Mouse (Mus musculus) erythroblast, embryonic 14.5 days (primary cell): ENCODE data around the gene Smug1. TPM values are rescaled to one million over a fixed set of nuclear protein-coding genes. Genes with fewer than 3 reads are reported as not detected.

Experiments
- H3K27me3 ChIP-seq: 2 replicates; pipeline ENCODE4 v1.6.1; 2012; ENCODE audit warnings: inconsistent platforms; ENCODE audit not compliant: control insufficient read depth
- H3K36me3 ChIP-seq: 2 replicates; pipeline ENCODE4 v1.6.1; 2012; ENCODE audit warnings: mild to moderate bottlenecking, inconsistent platforms; ENCODE audit not compliant: control insufficient read depth
- H3K4me1 ChIP-seq: 2 replicates; pipeline ENCODE4 v1.6.1; 2012; ENCODE audit warnings: inconsistent platforms; ENCODE audit not compliant: control insufficient read depth
- H3K4me3 ChIP-seq: replicated peaks from 2 replicates; pipeline ENCODE3; 2012; ENCODE audit warnings: moderate library complexity, mild to moderate bottlenecking, inconsistent platforms
- H3K9me3 ChIP-seq: 2 replicates; pipeline ENCODE4 v1.6.1; 2012; ENCODE audit warnings: low read length, inconsistent platforms, mixed read lengths; ENCODE audit not compliant: control insufficient read depth
- GATA1 ChIP-seq: IDR thresholded peaks from 2 replicates; pipeline ENCODE4 v1.6.1; 2012; ENCODE audit warnings: low read length, inconsistent platforms, mixed read lengths
- TAL1 ChIP-seq: IDR thresholded peaks from 3 replicates; pipeline ENCODE4 v1.6.1; 2012; ENCODE audit warnings: low read length, inconsistent platforms, mixed read lengths
- polyA plus RNA-seq: library from polyadenylated mRNA; stranded (reverse); fragments of >175 nt; gene quantifications from 2 replicates; pipeline ENCODE4 v1.2.3, GENCODE M21; 2012

Smug1 gene
- polyA plus RNA-seq, 1 experiment: 0.19 TPM

DNA sequence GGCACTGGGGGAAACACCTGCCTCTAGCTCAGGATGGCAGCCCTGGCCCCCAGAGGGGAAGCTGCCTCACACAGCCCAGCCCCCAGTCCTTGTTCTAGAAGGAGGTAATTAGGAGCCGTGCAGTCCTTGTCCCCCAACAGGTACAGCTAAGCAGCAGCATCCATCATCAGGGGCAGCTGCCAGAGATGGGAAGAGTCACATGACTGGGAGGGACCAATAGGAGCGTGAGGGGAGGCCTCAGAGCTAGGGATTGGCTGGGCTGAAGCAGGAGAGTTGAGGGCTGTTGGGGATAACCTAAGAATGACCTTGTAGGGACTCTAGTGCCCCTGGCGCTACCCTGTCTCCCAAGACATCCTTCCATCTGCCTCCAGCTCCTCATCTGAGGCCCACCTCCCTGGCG lies 33.1 kb downstream of the Smug1 start:
- no peak overlapping the region for H3K4me3 ChIP-seq
- H3K27me3 ChIP-seq: peaks cover 75% of the 10 kb centered on the region
- no peaks in the 10 kb centered on the region for H3K4me1 ChIP-seq
- no peaks in the 10 kb centered on the region for H3K9me3 ChIP-seq
- no peaks in the 10 kb centered on the region for H3K36me3 ChIP-seq
- no peak for TF ChIP-seq TAL1
- no peak for TF ChIP-seq GATA1

GRCm38 (mm10) chr15:103130729-103131128 lies 36.2 kb downstream of the Smug1 start:
- Histone ChIP-seq H3K4me1 (no peaks in the 10 kb centered on the region), H3K9me3 (peaks cover 3% of the 10 kb centered on the region; the same call in 1 of the 2 replicates), H3K27me3 (peaks cover 61% of the 10 kb centered on the region), H3K4me3 (no peak overlapping the region), H3K36me3 (no peaks in the 10 kb centered on the region)
- TF ChIP-seq GATA1 (no peak), TAL1 (no peak)

GRCm38 (mm10) chr15:103129289-103129688 lies 37.6 kb downstream of the Smug1 start:
- Histone ChIP-seq H3K27me3 (peaks cover 60% of the 10 kb centered on the region), H3K4me3 (no peak overlapping the region), H3K4me1 (no peaks in the 10 kb centered on the region), H3K36me3 (no peaks in the 10 kb centered on the region), H3K9me3 (peaks cover 3% of the 10 kb centered on the region; the same call in 1 of the 2 replicates)
- TF ChIP-seq TAL1 (no peak), GATA1 (no peak)

DNA sequence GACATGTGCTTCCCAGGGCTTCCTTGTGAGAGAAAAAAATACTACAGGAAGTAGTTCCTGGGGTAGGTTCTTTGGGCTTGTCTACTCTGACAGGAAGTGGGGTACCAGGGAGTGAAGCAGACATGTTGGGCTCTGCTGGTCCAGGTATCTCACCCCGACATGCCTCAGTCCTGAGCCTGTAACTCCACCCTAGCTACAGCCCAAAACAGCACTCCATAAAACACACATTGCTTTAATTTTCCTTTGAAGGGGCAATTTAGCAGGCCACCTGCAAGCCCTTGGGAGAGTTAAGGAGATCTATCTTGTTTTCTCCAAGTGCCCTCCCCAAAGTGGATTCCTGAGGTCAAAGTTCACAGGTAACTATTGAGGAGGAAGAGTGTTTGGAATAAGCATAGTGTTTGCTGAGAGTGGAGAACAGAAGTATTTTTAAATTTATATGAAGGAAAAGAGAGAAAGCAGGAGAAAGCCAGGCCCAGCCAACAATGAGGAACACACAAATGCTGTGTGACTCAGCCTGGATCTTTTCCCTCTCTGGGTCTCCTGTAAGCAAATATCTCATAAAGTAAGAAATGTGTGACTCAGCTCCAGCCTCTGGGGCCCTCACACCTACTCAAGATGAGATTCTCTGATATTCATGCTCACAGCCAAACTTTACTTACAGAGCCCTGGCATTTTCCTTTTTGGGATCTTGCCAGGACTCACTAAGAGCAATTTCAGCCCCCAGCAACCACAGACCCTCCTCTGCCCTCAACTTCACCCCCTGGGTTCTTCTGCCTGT lies 38.6 kb downstream of the Smug1 start:
- no peak overlapping the region for H3K4me3 ChIP-seq
- H3K36me3 ChIP-seq: no peaks in the 10 kb centered on the region
- TF ChIP-seq TAL1 (no peak), GATA1 (no peak)
- H3K9me3 ChIP-seq: peaks cover 3% of the 10 kb centered on the region; the same call in 1 of the 2 replicates
- no peaks in the 10 kb centered on the region for H3K4me1 ChIP-seq
- peaks cover 57% of the 10 kb centered on the region for H3K27me3 ChIP-seq

DNA sequence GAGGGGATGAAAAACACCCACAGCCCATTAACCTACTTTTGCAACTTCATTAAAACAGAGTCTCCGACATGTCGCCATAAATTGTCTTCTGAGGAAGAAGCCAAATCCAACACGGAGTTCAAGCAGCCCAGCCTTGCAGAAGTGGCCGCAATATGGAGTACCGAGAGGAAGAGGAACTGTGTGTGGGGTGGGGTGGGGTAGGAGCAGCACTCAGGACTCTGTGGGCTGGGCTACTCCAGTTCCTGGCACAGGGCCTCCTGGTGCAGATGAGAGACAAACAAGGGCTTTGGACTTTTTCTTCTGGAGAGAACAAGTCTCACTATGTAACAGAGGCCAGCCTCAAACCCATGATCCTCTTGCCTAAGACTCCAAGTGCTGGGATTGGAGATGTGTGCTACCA lies 40.9 kb downstream of the Smug1 start:
- Histone ChIP-seq H3K9me3 (peaks cover 3% of the 10 kb centered on the region; the same call in 1 of the 2 replicates), H3K4me1 (no peaks in the 10 kb centered on the region), H3K4me3 (no peak overlapping the region), H3K27me3 (peaks cover 62% of the 10 kb centered on the region), H3K36me3 (no peaks in the 10 kb centered on the region)
- TF ChIP-seq TAL1: no peak
- TF ChIP-seq GATA1: no peak

- H3K4me1 ChIP-seq: no peaks in the 10 kb centered on the region
- TF ChIP-seq TAL1: no peak
- TF ChIP-seq GATA1: no peak
These were observed 42.6 kb downstream of the Smug1 start for GRCm38 (mm10) chr15:103124254-103124653.

DNA sequence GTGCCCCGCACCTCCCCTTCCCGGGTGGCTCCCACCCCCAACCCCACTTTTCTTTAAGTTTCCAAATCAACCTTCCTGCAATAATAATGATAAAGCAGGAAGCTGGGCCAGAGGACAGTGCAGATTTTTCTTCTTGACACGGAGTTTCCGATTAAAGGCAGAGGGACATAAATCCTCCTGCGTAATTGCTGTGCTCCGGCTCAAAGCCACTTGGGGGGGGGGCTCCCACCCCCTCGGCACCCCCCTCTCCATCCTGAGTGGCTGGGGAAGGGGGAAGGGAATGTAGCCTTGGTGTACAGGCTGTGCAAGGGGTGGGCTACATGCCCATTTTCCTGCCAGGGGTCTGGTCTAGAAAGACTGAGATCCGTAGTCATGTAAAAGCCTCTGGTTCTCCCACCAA lies 43.5 kb downstream of the Smug1 start:
- no peak for TF ChIP-seq TAL1
- no peak for TF ChIP-seq GATA1
- Histone ChIP-seq H3K9me3 (peaks cover 3% of the 10 kb centered on the region; the same call in 1 of the 2 replicates), H3K27me3 (peaks cover 61% of the 10 kb centered on the region), H3K4me1 (no peaks in the 10 kb centered on the region), H3K4me3 (no peak overlapping the region), H3K36me3 (no peaks in the 10 kb centered on the region)

More at GRCm38 (mm10) chr15:103124254-103124653, 42.6 kb downstream of the Smug1 start:
- Histone ChIP-seq H3K27me3 (peaks cover 64% of the 10 kb centered on the region), H3K4me3 (no peak overlapping the region), H3K36me3 (no peaks in the 10 kb centered on the region), H3K9me3 (peaks cover 3% of the 10 kb centered on the region; the same call in 1 of the 2 replicates)

DNA sequence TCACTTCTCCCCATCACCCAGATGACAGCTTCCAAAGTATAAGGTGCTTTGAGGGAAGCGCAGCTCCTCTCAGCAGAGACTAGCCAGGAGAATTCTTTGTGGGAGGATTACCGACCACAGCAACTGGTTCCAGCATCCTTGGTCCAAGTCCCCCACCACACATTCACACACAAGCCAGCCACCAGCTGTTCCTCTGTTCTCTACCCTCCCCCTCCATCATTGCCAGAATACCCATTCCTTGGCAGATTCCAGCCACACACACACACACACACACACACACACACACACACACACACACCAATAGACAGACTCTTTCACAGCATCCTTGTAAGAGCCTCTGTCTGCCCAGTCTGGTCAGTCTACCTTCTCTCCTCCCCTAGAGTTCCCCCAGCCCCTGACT lies 44.5 kb downstream of the Smug1 start:
- peaks cover 67% of the 10 kb centered on the region for H3K27me3 ChIP-seq
- H3K9me3 ChIP-seq: peaks cover 3% of the 10 kb centered on the region; the same call in 1 of the 2 replicates
- H3K4me1 ChIP-seq: no peaks in the 10 kb centered on the region
- H3K4me3 ChIP-seq: no peak overlapping the region
- H3K36me3 ChIP-seq: no peaks in the 10 kb centered on the region
- no peak for TF ChIP-seq TAL1
- no peak for TF ChIP-seq GATA1

- Histone ChIP-seq H3K4me3 (no peak overlapping the region), H3K9me3 (no peaks in the 10 kb centered on the region), H3K27me3 (peaks cover 75% of the 10 kb centered on the region), H3K4me1 (no peaks in the 10 kb centered on the region), H3K36me3 (no peaks in the 10 kb centered on the region)
- TF ChIP-seq TAL1 (no peak), GATA1 (no peak)
These were observed 45.5 kb downstream of the Smug1 start for GRCm38 (mm10) chr15:103121416-103121815.
